Mouse (Mus musculus) liver, postnatal 0 days (tissue): ENCODE measurements at regions not wholly inside any gene's neighbourhood (a gene's known extent, or its start where the extent isn't known, plus 50 kb on each side); places are given as distances from the start of the nearest gene placed in this dataset.
A peak's percentile ranks its signal among the peaks of the same experiment; 100 is the strongest.
"Not testable (repeated sequence)": the region's sequence is repeated elsewhere in the genome, so short reads cannot be mapped to it uniquely, and the experiment has no call there.

Source experiments
- ATAC-seq: fragments of 200-750 bp; cut with Nextera tagmentation; 2 replicates; pipeline ENCODE4 v1.8.0; 2017; ENCODE audit warnings: mild to moderate bottlenecking, moderate library complexity
- DNase-seq: peaks from one replicate; pipeline ENCODE4 v3.0.0-alpha.2; 2016
- H3K27ac ChIP-seq: fragments of 300-500 bp; sonication (generic); 2 replicates; pipeline ENCODE4 v1.5.1; 2014; ENCODE audit warnings: antibody characterized with exemption, moderate library complexity, mild to moderate bottlenecking, low read depth
- H3K27me3 ChIP-seq: fragments of 300-500 bp; sonication (generic); 2 replicates; pipeline ENCODE4 v1.6.1; 2014; ENCODE audit warnings: low read length, control low read depth, mixed read lengths; ENCODE audit not compliant: insufficient read depth
- H3K36me3 ChIP-seq: fragments of 300-500 bp; sonication (generic); replicated peaks from 2 replicates; pipeline ENCODE4 v1.6.1; 2014; ENCODE audit warnings: mild to moderate bottlenecking, control low read depth, low read length, moderate library complexity, mixed read lengths; ENCODE audit not compliant: insufficient read depth
- H3K4me1 ChIP-seq: fragments of 300-500 bp; sonication (generic); 2 replicates; pipeline ENCODE4 v1.6.1; 2014; ENCODE audit warnings: antibody characterized with exemption, mild to moderate bottlenecking, control low read depth; ENCODE audit not compliant: insufficient read depth
- H3K4me2 ChIP-seq: fragments of 300-500 bp; sonication (generic); 2 replicates; pipeline ENCODE4 v1.6.1; 2014; ENCODE audit warnings: low read depth, mild to moderate bottlenecking, low read length, moderate library complexity, mixed read lengths
- H3K4me3 ChIP-seq: fragments of 300-500 bp; sonication (generic); 2 replicates; pipeline ENCODE4 v1.5.1; 2014; ENCODE audit warnings: low read depth, low read length
- H3K9ac ChIP-seq: fragments of 300-500 bp; sonication (generic); replicated peaks from 2 replicates; pipeline ENCODE4 v1.6.1; 2014; ENCODE audit warnings: mild to moderate bottlenecking, moderate library complexity
- H3K9me3 ChIP-seq: fragments of 300-500 bp; sonication (generic); 2 replicates; pipeline ENCODE4 v1.6.1; 2016; ENCODE audit warnings: mild to moderate bottlenecking, control low read depth, low read length, mixed read lengths
- CTCF ChIP-seq: sonication (generic); IDR thresholded peaks from 2 replicates; pipeline ENCODE4 v1.5.1; 2016; ENCODE audit warnings: antibody characterized with exemption, low read depth
- WGBS: fragments of 180-500 bp; shearing (Covaris S2); extraction: QIAGEN DNeasy Blood & Tissue Kit; methylation state at CpG from one replicate; pipeline ENCODE4 v1.1.7; 2014; ENCODE audit not compliant: insufficient replicate concordance; 5-methylcytosine and 5-hydroxymethylcytosine counted together

GRCm38 (mm10) chr12:19646071-19646470, 308.2 kb upstream of the Gm21863 start:
- H3K27ac ChIP-seq, H3K27me3 ChIP-seq, H3K36me3 ChIP-seq, H3K4me2 ChIP-seq, H3K9me3 ChIP-seq, H3K4me3 ChIP-seq, H3K9ac ChIP-seq, DNase-seq, H3K4me1 ChIP-seq, ATAC-seq: not testable (repeated sequence)
- WGBS = 69% methylated on average over 1 of the region's 1 CpGs

GRCm38 (mm10) chr12:19668541-19668940, 285.8 kb upstream of the Gm21863 start:
- not testable (repeated sequence) for H3K27me3 ChIP-seq, H3K27ac ChIP-seq, H3K9ac ChIP-seq, H3K4me3 ChIP-seq, H3K36me3 ChIP-seq, ATAC-seq, H3K4me2 ChIP-seq, H3K4me1 ChIP-seq, H3K9me3 ChIP-seq, DNase-seq
- 74% methylated on average over 5 of the region's 5 CpGs for WGBS

- TF ChIP-seq CTCF = 0 out of 2 replicates have a peak, but pooled peaks have one; percentile 16
- not testable (repeated sequence) for H3K36me3 ChIP-seq, H3K9ac ChIP-seq, H3K4me2 ChIP-seq, ATAC-seq, H3K4me1 ChIP-seq, H3K4me3 ChIP-seq, H3K27me3 ChIP-seq, DNase-seq, H3K27ac ChIP-seq, H3K9me3 ChIP-seq
- 78% methylated on average over 3 of the region's 3 CpGs for whole genome bisulfite sequencing
Measured at GRCm38 (mm10) chr12:19670636-19671035, 283.7 kb upstream of the Gm21863 start.
